Mouse (Mus musculus): ENCODE data around the gene Kif3a. TPM values are rescaled to one million over a fixed set of nuclear protein-coding genes. Genes with fewer than 3 reads are reported as not detected.

Kif3a gene
- polyA plus RNA-seq, 1 experiment = 14.3 TPM

- DNase-seq (ENCODE audit: low spot score) = no peak
Measured at GRCm38 (mm10) chr11:53616748-53617558, 49.8 kb downstream of the Kif3a start.

- DNase-seq (ENCODE audit: low spot score) = no peak
Measured at GRCm38 (mm10) chr11:53617562-53618109, 50.5 kb downstream of the Kif3a start.

GRCm38 (mm10) chr11:53618619-53619198 lies 51.5 kb downstream of the Kif3a start, which contains the start of gene Il4:
Gene Il4 (minus strand): TSS chr11:53618669.
- no peak for DNase-seq (ENCODE audit: low spot score)

GRCm38 (mm10) chr11:53619428-53619827 lies 52.2 kb downstream of the Kif3a start:
- DNase-seq (ENCODE audit: low spot score) = no peak

- no peak for DNase-seq (ENCODE audit: low spot score)
Measured at GRCm38 (mm10) chr11:53620094-53620493, 52.9 kb downstream of the Kif3a start.

GRCm38 (mm10) chr11:53621582-53622439 lies 54.6 kb downstream of the Kif3a start:
- DNase-seq (ENCODE audit: low spot score) = no peak

- no peak for DNase-seq (ENCODE audit: low spot score)
Measured at GRCm38 (mm10) chr11:53622440-53622806, 55.2 kb downstream of the Kif3a start.

- DNase-seq (ENCODE audit: low spot score) = no peak
Measured at GRCm38 (mm10) chr11:53623573-53623972, 56.4 kb downstream of the Kif3a start.

- DNase-seq (ENCODE audit: low spot score) = no peak
Measured at GRCm38 (mm10) chr11:53624124-53624523, 56.9 kb downstream of the Kif3a start.

GRCm38 (mm10) chr11:53626802-53627373 lies 59.7 kb downstream of the Kif3a start:
- DNase-seq (ENCODE audit: low spot score) = no peak

GRCm38 (mm10) chr11:53627859-53628258 lies 60.7 kb downstream of the Kif3a start:
- DNase-seq (ENCODE audit: low spot score) = no peak

GRCm38 (mm10) chr11:53632122-53632733 lies 65.0 kb downstream of the Kif3a start:
- DNase-seq (ENCODE audit: low spot score) = no peak

- DNase-seq (ENCODE audit: low spot score) = no peak
Measured at GRCm38 (mm10) chr11:53633644-53634043, 66.5 kb downstream of the Kif3a start.

- no peak for DNase-seq (ENCODE audit: low spot score)
Measured at GRCm38 (mm10) chr11:53634556-53634955, 67.4 kb downstream of the Kif3a start, which contains the start of gene Il13. Gene Il13 (minus strand): TSS chr11:53634702.

- no peak for DNase-seq (ENCODE audit: low spot score)
Measured at GRCm38 (mm10) chr11:53635590-53636182, 68.5 kb downstream of the Kif3a start.

GRCm38 (mm10) chr11:53636183-53636646 lies 69.0 kb downstream of the Kif3a start:
- DNase-seq (ENCODE audit: low spot score) = no peak

- no peak for DNase-seq (ENCODE audit: low spot score)
Measured at GRCm38 (mm10) chr11:53637046-53637802, 70.0 kb downstream of the Kif3a start.

GRCm38 (mm10) chr11:53637803-53638260 lies 70.7 kb downstream of the Kif3a start:
- no peak for DNase-seq (ENCODE audit: low spot score)

- DNase-seq (ENCODE audit: low spot score) = no peak
Measured at GRCm38 (mm10) chr11:53642744-53643279, 75.6 kb downstream of the Kif3a start.
